Mouse (Mus musculus): ENCODE measurements at regions not wholly inside any gene's neighbourhood (a gene's known extent, or its start where the extent isn't known, plus 50 kb on each side); places are given as distances from the start of the nearest gene placed in this dataset.

DNA sequence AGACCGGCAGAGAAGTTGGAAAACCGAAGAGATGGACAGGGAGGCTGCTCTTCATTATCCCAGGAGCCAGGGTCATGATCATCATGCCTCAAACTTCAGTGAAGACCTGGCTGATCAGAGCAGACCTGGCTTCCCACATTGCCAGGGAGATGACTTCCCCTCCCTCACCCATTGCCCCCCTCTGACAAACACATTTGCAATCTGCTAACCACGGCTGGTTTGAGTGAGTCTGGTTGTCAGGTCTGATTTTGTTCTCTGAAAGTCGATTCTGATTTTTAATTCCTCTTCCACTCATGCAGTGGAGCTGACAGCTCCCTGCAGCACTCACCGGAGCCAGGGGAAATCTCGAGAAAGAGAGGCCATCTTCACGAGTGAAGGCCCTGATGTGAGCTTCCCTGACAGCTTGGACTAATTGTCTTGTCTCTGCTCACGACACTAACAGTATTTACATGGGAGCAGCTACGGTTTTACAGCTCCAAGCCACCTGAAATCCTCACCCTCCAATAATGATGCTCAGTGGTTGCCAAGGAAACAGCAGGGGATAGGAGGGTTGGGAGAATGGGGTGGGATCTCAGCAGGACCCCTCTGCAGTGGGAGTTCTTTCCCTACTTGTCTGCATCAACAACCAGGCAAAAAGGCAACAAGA is 124.2 kb downstream of the Chst1 start:
- Histone ChIP-seq H3ac (ENCODE audit: control insufficient read depth, insufficient read length, low read depth) (no peak overlapping the region), H3K79me3 (ENCODE audit: low read depth) (no peaks in the 10 kb centered on the region), H3K4me3 (ENCODE audit: insufficient read depth, poor library complexity, severe bottlenecking) (no peak overlapping the region), H3K79me2 (ENCODE audit: control insufficient read depth, insufficient read depth) (no peaks in the 10 kb centered on the region), H3K36me3 (ENCODE audit: control insufficient read depth, insufficient read depth) (no peaks in the 10 kb centered on the region), H3K27me3 (ENCODE audit: control insufficient read depth, insufficient read depth, insufficient read length) (no peaks in the 10 kb centered on the region)
- TF ChIP-seq MYOD1 (IDR thresholded peaks at IDR 0.05; ENCODE audit: control insufficient read depth, insufficient read length, low read depth) (no peak), USF1 (IDR thresholded peaks at IDR 0.05; ENCODE audit: low read depth) (no peak), FOSL1 (IDR thresholded peaks at IDR 0.05; ENCODE audit: insufficient read depth, low read length, poor library complexity, severe bottlenecking) (no peak), MYOG (IDR thresholded peaks at IDR 0.05; ENCODE audit: control insufficient read depth, extremely low read depth, insufficient read length) (no peak)

DNA sequence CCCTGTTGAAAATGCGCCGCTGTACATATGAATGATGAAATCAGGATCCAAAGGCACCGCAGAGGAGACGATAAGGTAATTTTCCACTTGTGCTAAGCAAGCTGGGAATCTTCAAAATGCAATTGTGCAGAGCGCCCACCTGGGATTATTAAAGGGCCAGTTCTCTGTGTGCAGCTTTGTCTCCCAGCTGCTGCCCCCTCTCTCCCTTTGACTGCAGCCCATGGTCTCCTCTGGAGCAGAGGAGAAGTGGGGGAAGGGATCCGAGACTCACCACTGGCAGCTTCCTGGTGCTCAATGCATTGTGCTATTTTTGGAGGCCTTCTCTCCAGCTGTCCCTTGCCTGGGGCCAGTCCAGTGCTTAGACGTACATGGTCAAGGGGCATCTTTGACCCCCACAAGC is 127.1 kb downstream of the Chst1 start:
- no peak overlapping the region for H3ac ChIP-seq (ENCODE audit: control insufficient read depth, insufficient read length, low read depth)
- no peaks in the 10 kb centered on the region for H3K79me2 ChIP-seq (ENCODE audit: control insufficient read depth, insufficient read depth)
- no peaks in the 10 kb centered on the region for H3K79me3 ChIP-seq (ENCODE audit: low read depth)
- TF ChIP-seq MYOG (IDR thresholded peaks at IDR 0.05; ENCODE audit: control insufficient read depth, extremely low read depth, insufficient read length) (no peak), MYOD1 (IDR thresholded peaks at IDR 0.05; ENCODE audit: control insufficient read depth, insufficient read length, low read depth) (no peak), MAX (IDR thresholded peaks at IDR 0.05) (no peak), CTCF (IDR thresholded peaks at IDR 0.05; ENCODE audit: control insufficient read depth, insufficient read depth, insufficient read length) (no peak), FOSL1 (IDR thresholded peaks at IDR 0.05; ENCODE audit: insufficient read depth, low read length, poor library complexity, severe bottlenecking) (no peak)
- H3K4me3 ChIP-seq (ENCODE audit: insufficient read depth, poor library complexity, severe bottlenecking), result no peak overlapping the region
- H3K27me3 ChIP-seq (ENCODE audit: control insufficient read depth, insufficient read depth, insufficient read length), result no peaks in the 10 kb centered on the region
- no peaks in the 10 kb centered on the region for H3K36me3 ChIP-seq (ENCODE audit: control insufficient read depth, insufficient read depth)

DNA sequence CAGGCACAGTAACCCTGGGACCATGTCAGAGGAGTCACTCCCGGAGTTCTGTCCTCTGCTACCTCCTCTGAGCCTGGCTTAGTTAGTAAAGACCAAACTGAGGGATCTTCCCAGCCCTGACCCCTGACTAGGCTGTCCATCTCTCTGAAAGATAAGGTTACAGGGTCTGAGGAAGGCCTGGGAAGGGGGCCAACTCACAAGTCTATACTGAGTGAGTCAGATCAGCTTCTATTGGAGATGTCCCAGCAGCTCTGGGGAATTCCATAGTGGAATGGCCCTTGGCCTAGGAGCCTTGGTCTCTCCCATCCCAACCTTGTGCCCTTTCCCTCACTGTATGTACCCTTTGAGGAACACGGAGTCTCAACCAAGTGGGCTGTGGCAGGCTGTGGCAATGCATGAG is 127.7 kb downstream of the Chst1 start:
- Histone ChIP-seq H3K4me3 (ENCODE audit: insufficient read depth, poor library complexity, severe bottlenecking) (no peak overlapping the region), H3K79me3 (ENCODE audit: low read depth) (no peaks in the 10 kb centered on the region), H3K36me3 (ENCODE audit: control insufficient read depth, insufficient read depth) (no peaks in the 10 kb centered on the region), H3ac (ENCODE audit: control insufficient read depth, insufficient read length, low read depth) (no peak overlapping the region), H3K79me2 (ENCODE audit: control insufficient read depth, insufficient read depth) (no peaks in the 10 kb centered on the region), H3K27me3 (ENCODE audit: control insufficient read depth, insufficient read depth, insufficient read length) (no peaks in the 10 kb centered on the region)
- TF ChIP-seq FOSL1 (IDR thresholded peaks at IDR 0.05; ENCODE audit: insufficient read depth, low read length, poor library complexity, severe bottlenecking), result no peak
- TF ChIP-seq MYOD1 (IDR thresholded peaks at IDR 0.05; ENCODE audit: control insufficient read depth, insufficient read length, low read depth), result no peak

DNA sequence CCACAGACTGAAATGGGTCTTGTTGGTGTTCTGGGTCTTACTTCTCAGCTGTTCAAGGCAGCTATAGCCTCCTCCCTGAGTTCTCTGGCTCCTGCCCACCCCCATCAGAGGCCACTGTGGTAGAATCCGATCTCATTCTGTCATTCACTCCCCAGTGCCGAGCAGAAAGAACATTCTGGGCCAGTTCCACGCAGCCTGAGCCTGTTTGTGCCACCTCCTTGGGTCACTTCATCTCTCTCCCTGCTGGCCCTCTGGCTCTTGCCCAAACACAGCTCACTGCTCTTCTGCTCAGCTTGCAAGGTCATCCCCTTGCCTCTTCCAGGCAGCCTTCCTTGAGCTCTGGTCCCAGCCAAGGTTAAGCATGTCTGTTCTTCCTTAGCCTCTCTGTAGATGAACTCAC is 128.9 kb downstream of the Chst1 start:
- no peak for TF ChIP-seq CTCF (IDR thresholded peaks at IDR 0.05; ENCODE audit: control insufficient read depth, insufficient read depth, insufficient read length)
- TF ChIP-seq MYOG (IDR thresholded peaks at IDR 0.05; ENCODE audit: control insufficient read depth, extremely low read depth, insufficient read length), result no peak
- no peak for TF ChIP-seq FOSL1 (IDR thresholded peaks at IDR 0.05; ENCODE audit: insufficient read depth, low read length, poor library complexity, severe bottlenecking)
- no peak for TF ChIP-seq USF1 (IDR thresholded peaks at IDR 0.05; ENCODE audit: low read depth)
- Histone ChIP-seq H3K4me3 (ENCODE audit: insufficient read depth, poor library complexity, severe bottlenecking) (no peak overlapping the region), H3K79me3 (ENCODE audit: low read depth) (no peaks in the 10 kb centered on the region), H3K27me3 (ENCODE audit: control insufficient read depth, insufficient read depth, insufficient read length) (no peaks in the 10 kb centered on the region), H3K79me2 (ENCODE audit: control insufficient read depth, insufficient read depth) (no peaks in the 10 kb centered on the region), H3ac (ENCODE audit: control insufficient read depth, insufficient read length, low read depth) (no peak overlapping the region), H3K36me3 (ENCODE audit: control insufficient read depth, insufficient read depth) (no peaks in the 10 kb centered on the region)

DNA sequence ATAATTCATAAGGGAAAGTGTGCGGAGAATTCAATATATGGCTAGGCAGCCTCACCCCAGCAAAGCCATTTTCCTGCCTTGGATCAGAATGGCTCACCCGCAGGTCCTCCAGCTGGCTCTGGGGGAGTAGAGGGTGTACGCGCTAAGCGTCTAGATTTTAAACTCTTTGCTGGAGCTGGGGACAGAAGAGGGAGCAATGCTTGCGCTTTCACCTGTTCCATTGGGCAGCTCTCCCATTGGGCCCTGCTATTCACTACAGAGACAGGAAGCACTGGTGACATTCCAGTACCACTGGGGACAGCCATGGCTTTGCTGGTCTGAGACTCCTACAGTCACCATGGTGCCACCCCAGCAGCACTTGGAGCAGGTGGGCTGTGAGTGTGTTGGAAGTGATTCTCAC is 130.9 kb downstream of the Chst1 start:
- no peak overlapping the region for H3K4me3 ChIP-seq (ENCODE audit: insufficient read depth, poor library complexity, severe bottlenecking)
- TF ChIP-seq USF1 (IDR thresholded peaks at IDR 0.05; ENCODE audit: low read depth), result no peak
- no peak for TF ChIP-seq CTCF (IDR thresholded peaks at IDR 0.05; ENCODE audit: control insufficient read depth, insufficient read depth, insufficient read length)
- TF ChIP-seq MAX (IDR thresholded peaks at IDR 0.05), result no peak
- no peak for TF ChIP-seq FOSL1 (IDR thresholded peaks at IDR 0.05; ENCODE audit: insufficient read depth, low read length, poor library complexity, severe bottlenecking)
- TF ChIP-seq CEBPB (IDR thresholded peaks at IDR 0.05; ENCODE audit: low read depth), result no peak
- TF ChIP-seq MYOD1 (IDR thresholded peaks at IDR 0.05; ENCODE audit: control insufficient read depth, insufficient read length, low read depth), result no peak
- no peak for TF ChIP-seq MYOG (IDR thresholded peaks at IDR 0.05; ENCODE audit: control insufficient read depth, extremely low read depth, insufficient read length)
- H3ac ChIP-seq (ENCODE audit: control insufficient read depth, insufficient read length, low read depth), result no peak overlapping the region
- H3K79me2 ChIP-seq (ENCODE audit: control insufficient read depth, insufficient read depth), result no peaks in the 10 kb centered on the region
- H3K79me3 ChIP-seq (ENCODE audit: low read depth), result no peaks in the 10 kb centered on the region
- H3K36me3 ChIP-seq (ENCODE audit: control insufficient read depth, insufficient read depth), result no peaks in the 10 kb centered on the region
- H3K27me3 ChIP-seq (ENCODE audit: control insufficient read depth, insufficient read depth, insufficient read length), result no peaks in the 10 kb centered on the region

DNA sequence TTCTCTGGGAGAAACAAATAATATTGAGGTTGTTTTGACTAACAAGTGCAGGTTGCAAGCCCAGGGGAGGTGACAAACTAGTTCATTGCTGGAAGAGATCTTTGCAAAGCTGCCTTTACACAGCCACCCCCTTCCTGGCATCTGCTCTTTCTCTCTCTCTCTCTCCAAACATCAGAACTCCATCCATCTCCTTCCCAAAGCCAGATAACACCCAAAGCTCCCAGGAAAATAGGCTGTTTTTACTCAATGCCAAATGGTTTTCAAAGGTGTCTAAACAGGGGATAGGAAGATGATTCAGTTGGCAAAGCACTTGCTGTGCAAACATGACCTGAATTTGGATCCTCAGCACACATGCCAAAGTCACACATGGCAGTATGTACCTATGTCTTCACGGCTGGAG is 133.9 kb downstream of the Chst1 start:
- H3K36me3 ChIP-seq (ENCODE audit: control insufficient read depth, insufficient read depth), result no peaks in the 10 kb centered on the region
- H3ac ChIP-seq (ENCODE audit: control insufficient read depth, insufficient read length, low read depth), result no peak overlapping the region
- no peak overlapping the region for H3K4me3 ChIP-seq (ENCODE audit: insufficient read depth, poor library complexity, severe bottlenecking)
- H3K27me3 ChIP-seq (ENCODE audit: control insufficient read depth, insufficient read depth, insufficient read length), result no peaks in the 10 kb centered on the region
- H3K79me3 ChIP-seq (ENCODE audit: low read depth), result no peaks in the 10 kb centered on the region
- H3K79me2 ChIP-seq (ENCODE audit: control insufficient read depth, insufficient read depth), result no peaks in the 10 kb centered on the region
- TF ChIP-seq CTCF (IDR thresholded peaks at IDR 0.05; ENCODE audit: control insufficient read depth, insufficient read depth, insufficient read length) (no peak), CEBPB (IDR thresholded peaks at IDR 0.05; ENCODE audit: low read depth) (no peak)

Data from C2C12 (cell line).